Mouse (Mus musculus) CH12F3 (cell line): ENCODE data around the gene Scgb1b29.
"Not testable (repeated sequence)": the region's sequence is repeated elsewhere in the genome, so short reads cannot be mapped to it uniquely, and the experiment has no call there.

Experiments
- in situ Hi-C: fragments of 300-500 bp; cut with MboI; formaldehyde crosslinking; loops from 2 replicates; pipeline ENCODE4 v1.14.3; 2020; ENCODE audit warnings: low sequenced_read_pairs

The Scgb1b29 gene

DNA sequence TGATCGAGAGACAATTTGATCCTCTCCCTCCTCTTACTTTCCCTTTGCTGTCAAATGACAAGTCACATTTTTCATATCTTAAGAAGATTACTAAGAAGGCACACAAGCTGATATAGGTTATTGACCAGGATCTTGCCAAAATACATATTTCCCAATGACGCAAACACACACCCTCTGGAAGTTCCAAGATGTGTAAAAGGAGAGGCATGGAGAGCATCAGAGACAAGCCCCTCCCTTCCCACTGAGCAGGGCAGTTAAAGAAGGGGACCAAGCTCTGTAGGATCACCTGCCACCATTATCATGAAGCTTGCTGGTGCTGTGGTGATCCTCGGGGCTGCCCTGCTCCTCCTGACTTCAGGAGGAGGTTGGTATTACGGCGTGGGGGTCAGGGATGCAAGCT is at the start of gene Scgb1b29:
Gene Scgb1b29, plus strand, starts transcription at position 301 of the 400 bp plus-strand sequence.
- in situ Hi-C loops, result not testable (repeated sequence)

DNA sequence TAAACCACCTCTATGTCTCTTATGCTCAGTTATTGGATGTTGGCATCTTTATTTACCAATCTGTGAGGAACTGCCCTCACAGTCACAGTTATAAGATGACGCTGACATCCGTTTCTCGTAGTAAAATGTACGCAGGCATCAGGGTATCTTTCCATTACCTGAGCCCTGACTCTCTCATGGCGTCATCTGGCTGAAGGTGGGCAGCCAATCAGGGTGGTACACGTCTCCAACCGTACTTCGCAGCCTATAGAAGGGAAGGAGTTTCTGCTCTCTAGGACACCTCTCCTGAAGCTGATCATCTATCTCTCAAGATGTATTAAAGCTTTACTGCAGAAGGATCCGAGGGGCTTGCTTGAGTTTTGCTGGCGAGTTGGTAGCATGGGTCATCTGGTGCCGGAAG is 12.7 kb upstream of the Scgb1b29 start:
- in situ Hi-C loops, result not testable (repeated sequence)
